Mouse (Mus musculus) CH12.LX (cell line): Measurements from ENCODE around the gene Nmt2. TPM values are rescaled to one million over a fixed set of nuclear protein-coding genes. Genes with fewer than 3 reads are reported as not detected.

Source experiments
- DNase-seq: peaks from one replicate; pipeline ENCODE4 v3.0.0-alpha.2; 2013; ENCODE audit errors: extremely low read depth
- H3K27ac ChIP-seq: 2 replicates; pipeline ENCODE4 v1.5.1; 2012; ENCODE audit warnings: low read depth, mild to moderate bottlenecking, control low read depth, moderate library complexity; ENCODE audit not compliant: insufficient read depth
- H3K27me3 ChIP-seq: replicated peaks from 2 replicates; pipeline ENCODE3; 2012; ENCODE audit warnings: inconsistent platforms
- H3K36me3 ChIP-seq, 2 experiments: replicated peaks in 1 of 2; 2 replicates each; pipeline versions ENCODE3 to v1.6.1; 2012; ENCODE audit warnings: inconsistent platforms in 1 of 2, low read length in 1 of 2, mild to moderate bottlenecking in 1 of 2, mixed read lengths in 1 of 2, moderate library complexity in 1 of 2; ENCODE audit not compliant: control insufficient read depth in 1 of 2, insufficient read depth in 1 of 2
- H3K4me1 ChIP-seq, 2 experiments: 2 replicates each; pipeline ENCODE4 v1.6.1; 2012; ENCODE audit warnings: inconsistent platforms in 1 of 2, moderate library complexity in 1 of 2; ENCODE audit not compliant: insufficient read depth in 2 of 2, control insufficient read depth in 1 of 2
- H3K4me2 ChIP-seq: 2 replicates; pipeline ENCODE4 v1.6.1; 2012; ENCODE audit warnings: low read depth, mild to moderate bottlenecking, control low read depth; ENCODE audit not compliant: poor library complexity, insufficient read depth, severe bottlenecking
- H3K4me3 ChIP-seq, 3 experiments: fragments of 150-350 bp in 1 of 3; sonication (generic) in 1 of 3; replicated peaks in 1 of 3; 2 replicates each; pipeline versions ENCODE3 to v1.5.1; 2011 to 2012; ENCODE audit warnings: low read depth in 2 of 3, low read length in 2 of 3, mild to moderate bottlenecking in 2 of 3, moderate library complexity in 2 of 3, control low read depth in 1 of 3, improper control_type of control experiment in 1 of 3, inconsistent platforms in 1 of 3, mixed read lengths in 1 of 3; ENCODE audit not compliant: poor library complexity in 1 of 3
- H3K79me2 ChIP-seq: replicated peaks from 2 replicates; pipeline ENCODE4 v1.6.1; 2012; ENCODE audit warnings: mild to moderate bottlenecking, moderate library complexity; ENCODE audit not compliant: control insufficient read depth, poor library complexity, insufficient read depth, severe bottlenecking; ENCODE audit errors: extremely low read depth
- H3K9ac ChIP-seq: 2 replicates; pipeline ENCODE4 v1.6.1; 2012; ENCODE audit warnings: low read depth, mild to moderate bottlenecking, control low read depth, moderate library complexity; ENCODE audit not compliant: insufficient read depth
- H3K9me3 ChIP-seq: replicated peaks from 2 replicates; pipeline ENCODE3; 2012; ENCODE audit warnings: low read length, inconsistent platforms, mixed read lengths
- CHD2 ChIP-seq: IDR thresholded peaks from 2 replicates; pipeline ENCODE4 v1.6.1; 2011; ENCODE audit warnings: low read length, improper control_type of control experiment
- CTCF ChIP-seq, 2 experiments: IDR thresholded peaks in 1 of 2; conservative IDR thresholded peaks in 1 of 2; 2 replicates each; pipeline ENCODE4 v1.5.1; 2011 to 2012; ENCODE audit warnings: low read depth in 2 of 2, low read length in 2 of 2, improper control_type of control experiment in 1 of 2, inconsistent platforms in 1 of 2, mild to moderate bottlenecking in 1 of 2, moderate library complexity in 1 of 2
- E2F4 ChIP-seq: IDR thresholded peaks from 2 replicates; pipeline ENCODE4 v1.6.1; 2011; ENCODE audit warnings: low read depth, low read length, improper control_type of control experiment; ENCODE audit not compliant: insufficient replicate concordance
- ELF1 ChIP-seq: IDR thresholded peaks from 2 replicates; pipeline ENCODE4 v1.6.1; 2014; ENCODE audit warnings: low read depth, mild to moderate bottlenecking, inconsistent platforms, low read length, improper control_type of control experiment
- EP300 ChIP-seq: IDR thresholded peaks from 2 replicates; pipeline ENCODE4 v1.6.1; 2011; ENCODE audit warnings: low read length, improper control_type of control experiment
- HCFC1 ChIP-seq: IDR thresholded peaks from 2 replicates; pipeline ENCODE4 v1.6.1; 2012; ENCODE audit warnings: low read depth, mild to moderate bottlenecking, inconsistent platforms, low read length, improper control_type of control experiment
- JUND ChIP-seq: conservative IDR thresholded peaks from 2 replicates; pipeline ENCODE4 v1.6.1; 2011; ENCODE audit warnings: low read depth, low read length, improper control_type of control experiment
- MAZ ChIP-seq: IDR thresholded peaks from 2 replicates; pipeline ENCODE4 v1.6.1; 2012; ENCODE audit warnings: low read depth, mild to moderate bottlenecking, inconsistent platforms, low read length, improper control_type of control experiment, moderate library complexity
- MEF2A ChIP-seq: IDR thresholded peaks from 2 replicates; pipeline ENCODE4 v1.6.1; 2014; ENCODE audit warnings: low read depth, mild to moderate bottlenecking, inconsistent platforms, low read length, improper control_type of control experiment, borderline replicate concordance
- NELFE ChIP-seq: IDR thresholded peaks from 2 replicates; pipeline ENCODE4 v1.6.1; 2011; ENCODE audit warnings: low read depth, low read length, improper control_type of control experiment
- PAX5 ChIP-seq: IDR thresholded peaks from 2 replicates; pipeline ENCODE4 v1.6.1; 2012; ENCODE audit warnings: low read length, inconsistent platforms, mixed read lengths
- RCOR1 ChIP-seq: conservative IDR thresholded peaks from 2 replicates; pipeline ENCODE4 v1.6.1; 2012; ENCODE audit warnings: low read depth, mild to moderate bottlenecking, inconsistent platforms, low read length, improper control_type of control experiment
- TBP ChIP-seq: conservative IDR thresholded peaks from 2 replicates; pipeline ENCODE4 v1.6.1; 2011; ENCODE audit warnings: low read depth, low read length, improper control_type of control experiment
- UBTF ChIP-seq: IDR thresholded peaks from 2 replicates; pipeline ENCODE4 v1.6.1; 2012; ENCODE audit warnings: low read depth, mild to moderate bottlenecking, inconsistent platforms, low read length, improper control_type of control experiment, moderate library complexity
- USF1 ChIP-seq: IDR thresholded peaks from 2 replicates; pipeline ENCODE4 v1.6.1; 2014; ENCODE audit warnings: low read depth, mild to moderate bottlenecking, inconsistent platforms, low read length, improper control_type of control experiment
- ZC3H11A ChIP-seq: IDR thresholded peaks from 2 replicates; pipeline ENCODE4 v1.6.1; 2012; ENCODE audit warnings: low read depth, mild to moderate bottlenecking, inconsistent platforms, low read length, improper control_type of control experiment
- dilution Hi-C: fragments of 300-500 bp; cut with MboI; formaldehyde crosslinking; loops from 2 replicates; pipeline ENCODE4 v1.14.3; 2020; ENCODE audit warnings: low sequenced_read_pairs; ENCODE audit not compliant: extremely low pct_unique_long_range_greater_than_20kb, extremely low pct_ligation_motif_present
- in situ Hi-C: fragments of 300-500 bp; cut with MboI; formaldehyde crosslinking; loops from 3 replicates; pipeline ENCODE4 v1.14.3; 2019; ENCODE audit warnings: low sequenced_read_pairs, low pct_ligation_motif_present, low pct_unique_long_range_greater_than_20kb, mixed read lengths
- polyA plus RNA-seq: library from polyadenylated mRNA; unstranded; fragments of >175 nt; gene quantifications from 2 replicates; pipeline ENCODE4 v1.2.1, GENCODE M21; 2012; ENCODE audit warnings: low read depth; ENCODE audit not compliant: insufficient read length
- total RNA-seq, 2 experiments: library from RNA; depleted of rRNA; stranded (reverse); fragments of 300-350 nt in 1 of 2; fragments of >200 nt in 1 of 2; gene quantifications; 2 replicates each; pipeline ENCODE4 v1.2.3; 2012 to 2014

The Nmt2 gene
- total and polyA plus RNA-seq, 3 experiments, result 10.0 to 15.9 (median 15.6) TPM

- Histone ChIP-seq H3K4me2 (no peak overlapping the region), H3K9ac (no peak overlapping the region), H3K36me3 (no peaks in the 10 kb centered on the region), H3K27ac (no peak overlapping the region), H3K79me2 (no peaks in the 10 kb centered on the region), H3K4me1 (peaks cover 0 to 19% of the 10 kb centered on the region in 2 experiments; a peak in 2 of 4 replicates), H3K9me3 (no peaks in the 10 kb centered on the region), H3K4me3 (no peak overlapping the region), H3K27me3 (no peaks in the 10 kb centered on the region)
- DNase-seq, result no peak
- in situ Hi-C loops, result no loop called here
- TF ChIP-seq RCOR1 (no peak), TBP (no peak), MAZ (no peak)
- dilution Hi-C loops, result no loop called here
Measured at GRCm38 (mm10) chr2:3277502-3277901, 6.5 kb upstream of the Nmt2 start.

- H3K36me3 ChIP-seq, result no peaks in the 10 kb centered on the region
- no peaks in the 10 kb centered on the region for H3K27me3 ChIP-seq
- TF ChIP-seq PAX5 (no peak), E2F4 (no peak), JUND (no peak), EP300 (no peak), MEF2A (no peak), HCFC1 (no peak), CTCF (conservative IDR thresholded peaks at IDR 0.05 in 1 of 2, IDR thresholded peaks at IDR 0.05 in 1 of 2; ENCODE audit: low read depth in 2 of 2, low read length in 2 of 2) (no peak), ELF1 (no peak), NELFE (no peak), USF1 (no peak), UBTF (no peak), ZC3H11A (no peak), CHD2 (no peak)
- no peak overlapping the region for H3K4me2 ChIP-seq
- DNase-seq, result no peak
- H3K9me3 ChIP-seq, result no peaks in the 10 kb centered on the region
- in situ Hi-C loops (no loop called here), dilution Hi-C loops (no loop called here)
- no peak overlapping the region for H3K9ac ChIP-seq
- 0 out of 2 replicates have a peak, but pooled peaks cover 2% of the 10 kb centered on the region for H3K79me2 ChIP-seq
- H3K27ac ChIP-seq, result no peak overlapping the region
- no peak overlapping the region for H3K4me3 ChIP-seq
- H3K4me1 ChIP-seq, result peaks cover 0 to 20% of the 10 kb centered on the region in 2 experiments; a peak in 2 of 4 replicates
Measured at GRCm38 (mm10) chr2:3281311-3281710, 2.7 kb upstream of the Nmt2 start.
